Mouse (Mus musculus) neutrophil, adult 5-6 weeks (primary cell): ENCODE measurements around the gene BC025446. TPM values are rescaled to one million over a fixed set of nuclear protein-coding genes. Genes with fewer than 3 reads are reported as not detected.
"Not testable (repeated sequence)": the region's sequence is repeated elsewhere in the genome, so short reads cannot be mapped to it uniquely, and the experiment has no call there.

Experiments used
- ATAC-seq: fragments of 151-379, 151-347 bp; 2 replicates; pipeline ENCODE4 v1.8.0; 2017; ENCODE audit warnings: mild to moderate bottlenecking, moderate TSS enrichment; ENCODE audit not compliant: insufficient number of reproducible peaks, poor library complexity, low FRiP score, severe bottlenecking; ENCODE audit errors: extremely low read depth
- total RNA-seq: library from RNA; stranded (forward); fragments of 200-1000 nt; gene quantifications from 2 replicates; pipeline ENCODE4 v1.2.3, GENCODE M21; 2017

BC025446 gene
- total RNA-seq = 0.37 TPM in 1 of 2 replicates, not detected in the other

DNA sequence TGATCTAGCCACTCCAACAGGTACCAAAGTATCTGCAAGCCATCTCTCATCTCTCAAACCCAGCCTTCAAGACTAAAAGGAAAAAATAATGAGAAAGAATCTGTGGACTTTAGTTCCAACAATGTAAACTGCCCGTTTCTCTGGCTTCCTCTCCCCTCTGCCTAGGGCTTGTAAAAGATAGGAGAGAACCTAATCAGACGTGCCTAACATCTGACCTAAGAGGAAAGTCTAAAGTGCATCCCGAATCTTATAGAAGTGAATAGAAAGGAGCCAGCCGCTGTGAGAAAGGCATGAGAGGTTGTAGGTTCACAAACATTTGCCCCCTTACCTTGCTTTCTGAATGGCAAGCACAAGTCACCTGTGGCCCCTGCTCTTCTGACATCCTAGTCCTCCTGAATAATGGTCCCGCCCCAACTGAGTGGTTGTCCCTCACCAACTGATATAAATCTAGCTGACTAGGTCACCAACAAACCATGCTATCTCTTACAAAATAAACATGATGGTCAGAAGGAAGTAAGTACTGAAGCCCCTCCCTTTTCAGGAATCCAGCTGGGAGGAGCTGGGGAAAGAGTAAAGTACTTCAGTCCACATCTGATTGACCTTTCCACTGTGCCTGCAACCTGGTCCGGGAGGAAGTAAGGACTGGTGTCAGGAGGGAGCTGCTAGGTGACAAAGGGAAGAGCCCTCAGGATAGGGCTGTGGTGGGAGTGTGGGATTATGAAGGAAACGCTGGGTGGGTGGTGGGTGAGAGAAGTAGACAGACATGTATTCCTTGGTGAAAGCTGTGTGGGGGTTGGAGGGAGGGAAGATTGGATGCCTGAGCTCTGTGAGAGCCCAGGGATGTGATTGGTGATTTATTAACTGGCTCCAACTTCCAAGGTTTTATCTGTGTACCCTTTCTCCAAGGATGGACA is at the start of gene BC025446:
Gene BC025446, plus strand, starts transcription at position 599 of the 914 bp plus-strand sequence.
- no peak for ATAC-seq

- ATAC-seq = peak; percentile 70; the same call in 1 of the 2 replicates
Observed at GRCm38 (mm10) chr15:75175506-75175905, 40.7 kb upstream of the BC025446 start.

GRCm38 (mm10) chr15:75186291-75186690 is 29.9 kb upstream of the BC025446 start:
- no peak for ATAC-seq

- peak; percentile 63 for ATAC-seq
Observed at GRCm38 (mm10) chr15:75189116-75189515, 27.1 kb upstream of the BC025446 start.

DNA sequence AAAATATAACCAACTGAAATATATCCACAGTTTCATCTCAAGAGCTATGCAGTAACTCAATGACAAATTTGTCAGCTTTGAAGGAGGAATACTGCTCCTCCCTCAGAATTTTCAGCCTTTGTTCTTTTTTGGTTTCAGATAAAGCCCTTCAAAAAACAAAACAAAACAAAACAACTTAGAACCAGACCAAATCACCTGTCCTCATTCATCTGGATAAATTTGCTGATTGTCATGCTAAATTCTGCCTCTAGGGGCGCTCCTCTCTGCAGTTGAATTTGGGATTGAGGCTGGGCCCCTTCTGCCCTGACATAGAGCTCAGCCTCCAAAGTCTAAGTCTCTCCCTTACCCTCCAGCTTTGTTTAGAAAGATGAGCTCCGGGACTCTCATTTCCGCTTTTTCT is 25.6 kb upstream of the BC025446 start:
- ATAC-seq = not testable (repeated sequence)

DNA sequence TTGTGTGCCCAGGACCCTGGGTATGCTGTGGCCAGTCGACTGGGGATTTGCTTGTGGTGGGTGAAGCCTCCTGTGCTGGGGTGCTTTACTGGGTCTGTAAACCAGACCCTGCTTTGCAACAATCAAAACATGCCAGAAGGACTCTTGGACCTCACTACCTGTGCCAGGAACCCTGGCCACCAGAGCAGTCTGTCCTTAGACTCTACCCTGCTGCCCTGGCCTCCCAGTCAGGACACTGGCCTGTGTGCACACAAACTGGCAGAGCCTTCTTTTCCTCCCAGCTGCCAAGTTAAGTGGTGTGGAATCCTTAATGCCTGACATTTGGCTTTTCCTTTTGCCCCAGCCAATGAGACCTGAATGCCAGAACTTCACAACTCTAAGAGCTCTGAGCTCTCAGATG is 655 bp downstream of the BC025446 start:
- no peak for ATAC-seq

DNA sequence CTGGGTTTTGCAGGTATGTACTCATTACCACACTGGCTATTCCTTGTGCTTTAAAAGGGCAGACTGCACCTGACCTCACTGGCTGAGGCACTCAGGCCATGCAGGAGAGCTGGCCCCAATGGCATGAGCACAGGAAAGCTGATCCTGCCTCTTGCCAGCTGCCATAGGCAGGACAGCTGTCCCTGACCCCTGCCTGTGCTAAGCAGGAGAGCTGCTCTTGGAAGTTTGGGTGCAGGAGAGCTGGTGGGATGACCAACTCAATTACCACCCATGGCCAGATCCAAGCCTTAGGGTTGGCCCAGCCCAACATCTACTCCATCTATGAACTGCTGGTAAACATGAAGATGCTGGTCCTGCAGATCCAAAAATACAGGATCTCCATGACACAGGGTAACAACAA is 5.8 kb downstream of the BC025446 start:
- no peak for ATAC-seq

GRCm38 (mm10) chr15:75237736-75238288 is 21.6 kb downstream of the BC025446 start:
- ATAC-seq = no peak

- no peak for ATAC-seq
Observed at GRCm38 (mm10) chr15:75240558-75240957, 24.4 kb downstream of the BC025446 start.

DNA sequence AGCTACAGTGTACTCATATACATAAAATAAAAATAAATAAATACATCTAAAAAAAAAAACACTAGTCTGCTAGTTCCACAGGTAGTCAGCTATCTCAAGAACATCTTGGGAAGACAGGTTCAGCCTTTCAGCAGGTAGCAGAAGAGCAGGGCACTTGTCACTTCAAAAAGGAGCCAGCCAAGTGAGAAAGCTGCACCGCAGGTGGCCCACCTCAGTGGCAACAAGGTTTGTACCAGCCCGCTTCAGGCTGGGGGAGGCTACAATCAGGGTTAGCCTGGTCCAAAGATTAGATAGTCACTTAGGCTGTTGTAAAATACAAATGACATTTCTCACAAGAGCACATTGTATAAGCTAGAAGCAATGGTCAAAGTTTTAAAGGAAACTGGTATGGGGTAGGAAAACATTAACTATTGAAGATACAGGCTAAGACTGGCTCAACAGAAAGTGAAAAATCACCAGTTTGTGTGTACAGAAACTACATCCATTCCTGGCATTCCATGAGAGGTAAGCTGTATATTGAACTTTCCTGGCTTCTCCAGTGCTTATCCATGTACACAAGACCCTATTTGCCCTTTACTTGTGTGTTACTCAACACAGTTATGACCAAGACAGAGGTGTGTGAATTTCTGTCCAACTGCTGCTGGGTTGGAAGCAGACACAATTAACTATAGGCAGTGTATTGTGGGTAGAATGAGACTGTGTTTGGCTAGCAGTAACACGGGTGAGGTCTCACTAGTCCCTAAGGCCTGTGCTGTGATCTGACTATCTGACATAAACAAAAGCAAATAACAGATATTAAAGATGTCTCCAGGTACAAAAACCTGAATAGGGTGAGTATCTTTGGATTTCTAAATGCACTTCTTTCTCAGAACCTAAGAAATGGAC is 26.8 kb downstream of the BC025446 start:
- no peak for ATAC-seq

GRCm38 (mm10) chr15:75254671-75255070 is 38.5 kb downstream of the BC025446 start:
- no peak for ATAC-seq

DNA sequence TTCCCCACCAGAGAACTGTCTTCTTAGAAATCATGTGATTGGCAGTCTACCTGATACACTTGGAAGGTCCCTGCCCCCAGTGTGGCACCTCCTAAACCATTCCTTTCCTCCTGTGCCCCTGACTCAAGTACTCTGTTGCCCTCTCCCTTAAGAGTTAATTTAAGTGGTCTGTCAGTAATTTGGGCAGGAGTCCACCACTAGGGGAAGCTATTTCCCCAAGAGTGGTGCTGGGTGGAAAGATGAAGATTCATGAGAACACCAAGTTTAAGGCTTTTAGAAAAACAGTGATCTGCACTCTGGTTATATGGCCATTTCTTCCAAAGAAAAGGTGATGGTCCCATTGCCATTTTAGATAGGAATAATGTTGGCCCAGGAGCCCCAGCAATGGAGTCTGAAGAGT is 49.7 kb downstream of the BC025446 start:
- no peak for ATAC-seq

- ATAC-seq = no peak
Observed at GRCm38 (mm10) chr15:75266626-75267025, 50.5 kb downstream of the BC025446 start.

GRCm38 (mm10) chr15:75268121-75268520 is 51.9 kb downstream of the BC025446 start, which contains the start of gene Ly6f:
Gene Ly6f, plus strand, starts transcription at chr15:75268421.
- no peak for ATAC-seq

DNA sequence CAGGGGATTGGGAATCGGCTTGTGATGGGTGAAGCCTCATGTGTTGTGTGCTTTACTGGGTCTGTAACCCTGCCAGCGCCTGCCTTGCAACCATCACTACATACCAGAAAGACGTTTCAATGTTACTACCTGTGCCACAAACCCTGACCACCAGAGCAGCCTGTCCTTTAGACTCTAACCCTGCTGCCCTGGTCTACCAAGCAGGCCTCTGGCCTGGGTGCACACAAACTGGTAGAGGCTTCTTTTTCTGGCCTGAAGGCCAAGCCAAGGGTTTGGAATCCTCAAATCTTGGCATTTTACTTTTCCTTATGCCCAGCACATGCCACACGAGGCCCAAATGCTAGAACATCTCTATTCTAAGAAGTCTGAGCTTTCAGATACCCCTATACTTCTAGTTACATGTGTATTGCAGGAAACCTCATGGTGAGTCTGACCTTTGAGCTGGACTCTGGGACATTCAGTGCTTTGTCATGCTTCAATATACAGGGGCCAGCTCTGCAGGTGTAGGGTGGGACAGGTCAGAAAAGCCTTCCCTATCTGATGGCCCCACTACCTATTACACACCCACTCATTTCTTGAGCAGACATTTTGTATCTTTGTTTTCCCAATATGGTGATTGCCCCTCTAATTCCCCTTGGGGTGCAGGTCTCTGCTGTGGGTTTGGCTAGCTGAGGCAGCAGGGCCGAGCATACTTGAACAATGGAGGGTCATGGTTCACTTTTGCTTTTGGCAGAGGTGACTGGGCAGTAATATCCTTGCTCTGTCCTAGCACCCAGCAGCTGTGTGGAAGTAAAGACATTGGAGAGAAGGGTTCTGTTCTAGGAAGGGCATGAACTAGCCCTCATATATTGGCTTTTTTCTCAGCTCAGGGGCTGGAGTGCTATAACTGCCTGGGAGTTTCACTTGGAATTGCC is 53.0 kb downstream of the BC025446 start:
- no peak for ATAC-seq

DNA sequence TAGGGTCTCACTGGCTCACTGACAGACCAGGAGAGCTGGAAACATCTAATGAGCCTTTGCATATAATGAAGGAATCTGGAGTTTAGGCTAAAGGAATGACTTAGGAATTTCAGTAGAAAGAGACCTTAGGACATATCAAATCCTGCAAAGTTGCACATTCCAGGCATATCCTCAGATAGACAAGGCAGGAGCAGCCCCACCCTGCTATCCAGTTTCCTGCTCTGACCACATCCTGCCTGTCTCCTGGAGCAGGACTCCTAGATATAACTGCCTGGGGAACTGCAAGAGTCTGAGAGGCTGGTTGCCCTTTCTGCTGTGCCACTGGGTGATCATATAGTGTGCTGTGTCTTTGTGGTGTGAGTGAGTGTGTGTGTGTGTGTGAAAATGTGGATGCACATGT is 54.0 kb downstream of the BC025446 start:
- ATAC-seq = no peak

DNA sequence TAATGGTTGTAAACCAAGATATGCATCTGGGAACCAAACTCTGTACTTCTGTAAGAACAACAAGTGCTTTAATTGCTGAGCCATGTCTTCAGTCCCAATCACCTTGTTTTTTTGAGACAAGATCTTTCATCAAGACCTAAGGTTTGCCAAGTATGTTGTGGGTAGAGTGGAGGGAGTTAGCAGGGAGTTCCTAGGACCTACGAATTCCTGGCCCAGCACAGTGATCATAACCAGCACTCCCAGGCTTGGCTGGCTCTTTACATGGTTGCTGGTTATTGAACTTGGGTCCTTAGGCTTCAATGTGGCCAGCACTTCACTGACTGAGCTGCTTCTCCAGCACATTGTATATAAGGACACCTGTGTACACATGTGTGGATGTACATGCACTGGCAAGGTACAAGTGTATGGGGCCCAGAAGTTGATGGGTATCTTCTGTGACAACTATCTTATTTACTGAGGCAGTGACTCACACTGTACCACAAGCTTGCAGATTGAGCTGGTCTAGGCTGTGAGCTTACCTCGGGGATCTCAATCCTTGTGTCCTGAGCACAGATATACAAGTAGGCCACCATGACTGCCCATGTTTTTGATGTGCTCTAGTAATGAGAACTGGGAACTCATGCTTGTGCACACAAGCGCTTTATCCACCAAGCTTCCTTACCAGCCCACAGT is 54.7 kb downstream of the BC025446 start:
- no peak for ATAC-seq

GRCm38 (mm10) chr15:75271426-75271825 is 55.2 kb downstream of the BC025446 start:
- no peak for ATAC-seq
